Mouse (Mus musculus): Measurements from ENCODE around the gene Tagap.
"Not testable (repeated sequence)": the region's sequence is repeated elsewhere in the genome, so short reads cannot be mapped to it uniquely, and the experiment has no call there.

- TF ChIP-seq CTCF (IDR thresholded peaks at IDR 0.05; ENCODE audit: extremely low read depth, insufficient read depth, insufficient read length, insufficient replicate concordance); POLR2A (IDR thresholded peaks at IDR 0.05; ENCODE audit: low read depth, low read length): not testable (repeated sequence)
Measured at GRCm38 (mm10) chr17:7946053-7946627, 20.3 kb downstream of the Tagap start.
